Mouse (Mus musculus) lung, embryonic 14.5 days (tissue): ENCODE measurements around the gene Ugt2b37. TPM values are rescaled to one million over a fixed set of nuclear protein-coding genes. Genes with fewer than 3 reads are reported as not detected.
"Not testable (repeated sequence)": the region's sequence is repeated elsewhere in the genome, so short reads cannot be mapped to it uniquely, and the experiment has no call there.

Experiments used
- ATAC-seq: fragments of 200-750 bp; cut with Nextera tagmentation; 2 replicates; pipeline ENCODE4 v1.8.0; 2017; ENCODE audit warnings: mild to moderate bottlenecking, moderate TSS enrichment, moderate library complexity; ENCODE audit not compliant: insufficient read depth
- DNase-seq: peaks from one replicate; pipeline ENCODE4 v3.0.0-alpha.2; 2015
- H3K27ac ChIP-seq: fragments of 300-500 bp; sonication (generic); 2 replicates; pipeline ENCODE4 v1.5.1; 2014; ENCODE audit warnings: low read depth, mild to moderate bottlenecking, moderate library complexity
- H3K27me3 ChIP-seq: fragments of 300-500 bp; sonication (generic); 2 replicates; pipeline ENCODE4 v1.6.1; 2014; ENCODE audit warnings: low read length, control low read depth; ENCODE audit not compliant: insufficient read depth
- H3K36me3 ChIP-seq: fragments of 300-500 bp; sonication (generic); 2 replicates; pipeline ENCODE4 v1.6.1; 2014; ENCODE audit warnings: control low read depth; ENCODE audit not compliant: insufficient read depth
- H3K4me1 ChIP-seq: fragments of 300-500 bp; sonication (generic); 2 replicates; pipeline ENCODE4 v1.6.1; 2014; ENCODE audit warnings: antibody characterized with exemption, control low read depth; ENCODE audit not compliant: insufficient read depth
- H3K4me2 ChIP-seq: fragments of 300-500 bp; sonication (generic); 2 replicates; pipeline ENCODE4 v1.6.1; 2014; ENCODE audit warnings: mild to moderate bottlenecking
- H3K4me3 ChIP-seq: fragments of 300-500 bp; sonication (generic); 2 replicates; pipeline ENCODE4 v1.5.1; 2014; ENCODE audit warnings: low read depth, low read length
- H3K9ac ChIP-seq: fragments of 300-500 bp; sonication (generic); 2 replicates; pipeline ENCODE4 v1.6.1; 2014
- H3K9me3 ChIP-seq: fragments of 300-500 bp; sonication (generic); 2 replicates; pipeline ENCODE4 v1.6.1; 2016; ENCODE audit warnings: low read depth, low read length, control low read depth
- CTCF ChIP-seq: IDR thresholded peaks from 2 replicates; pipeline ENCODE4 v1.5.1; 2016; ENCODE audit warnings: antibody characterized with exemption, low read depth
- WGBS: fragments of 180-500 bp; shearing (Covaris S2); extraction: QIAGEN DNeasy Blood & Tissue Kit; methylation state at CpG from one replicate; pipeline ENCODE4 v1.1.7; 2014; 5-methylcytosine and 5-hydroxymethylcytosine counted together
- polyA plus RNA-seq: library from polyadenylated mRNA; unstranded; fragments of >200 nt; fragmentation: Nextera tagmentation; extraction: Ambion mirVana; gene quantifications from 2 replicates; pipeline ENCODE4 v1.2.1, GENCODE M21; 2014

Gene Ugt2b37
- not detected in 2 replicates for polyA plus RNA-seq

GRCm38 (mm10) chr5:87254676-87255075 is at the start of gene Ugt2b37:
Gene Ugt2b37, minus strand, starts transcription at chr5:87254804.
- 56% methylated on average over 3 of the region's 3 CpGs for WGBS
- ATAC-seq: not testable (repeated sequence)

GRCm38 (mm10) chr5:87286180-87286579 is 31.6 kb upstream of the Ugt2b37 start:
- not testable (repeated sequence) for H3K27me3 ChIP-seq, H3K27ac ChIP-seq, ATAC-seq, H3K9me3 ChIP-seq, H3K36me3 ChIP-seq, DNase-seq, H3K4me2 ChIP-seq, H3K4me1 ChIP-seq, H3K4me3 ChIP-seq, H3K9ac ChIP-seq
- WGBS: 78% methylated on average over 4 of the region's 4 CpGs

More at GRCm38 (mm10) chr5:87254676-87255075, at the start of gene Ugt2b37:
- H3K27me3 ChIP-seq, H3K27ac ChIP-seq, H3K36me3 ChIP-seq, H3K4me3 ChIP-seq, DNase-seq, H3K9ac ChIP-seq, H3K4me1 ChIP-seq, H3K4me2 ChIP-seq, H3K9me3 ChIP-seq: not testable (repeated sequence)

GRCm38 (mm10) chr5:87275986-87276385 is 21.4 kb upstream of the Ugt2b37 start:
- not testable (repeated sequence) for ATAC-seq, DNase-seq, H3K9me3 ChIP-seq, H3K9ac ChIP-seq, H3K4me1 ChIP-seq, H3K36me3 ChIP-seq, H3K27ac ChIP-seq, H3K27me3 ChIP-seq, H3K4me3 ChIP-seq, H3K4me2 ChIP-seq
- 84% methylated on average over 4 of the region's 4 CpGs for WGBS

- DNase-seq: no peak
- no peak for TF ChIP-seq CTCF
- no peaks in the 10 kb centered on the region for H3K9me3 ChIP-seq
- H3K9ac ChIP-seq: no peak overlapping the region
- H3K27ac ChIP-seq: no peak overlapping the region
- H3K27me3 ChIP-seq: no peaks in the 10 kb centered on the region
- H3K4me2 ChIP-seq: no peak overlapping the region
- 85% methylated on average over 6 of the region's 6 CpGs for WGBS
- no peak overlapping the region for H3K4me3 ChIP-seq
- H3K36me3 ChIP-seq: no peaks in the 10 kb centered on the region
- no peaks in the 10 kb centered on the region for H3K4me1 ChIP-seq
- ATAC-seq: no peak
Measured at GRCm38 (mm10) chr5:87275581-87275980, 21.0 kb upstream of the Ugt2b37 start.

GRCm38 (mm10) chr5:87255831-87256230 is 1.2 kb upstream of the Ugt2b37 start:
- H3K36me3 ChIP-seq: no peaks in the 10 kb centered on the region
- no peaks in the 10 kb centered on the region for H3K4me1 ChIP-seq
- no peaks in the 10 kb centered on the region for H3K27me3 ChIP-seq
- no peak overlapping the region for H3K27ac ChIP-seq
- no peaks in the 10 kb centered on the region for H3K9me3 ChIP-seq
- DNase-seq (no peak), ATAC-seq (no peak)
- 80% methylated on average over 3 of the region's 3 CpGs for WGBS
- H3K4me2 ChIP-seq: no peak overlapping the region
- TF ChIP-seq CTCF: no peak
- H3K4me3 ChIP-seq: no peak overlapping the region
- H3K9ac ChIP-seq: no peak overlapping the region

- ATAC-seq, H3K9me3 ChIP-seq, H3K27ac ChIP-seq, H3K36me3 ChIP-seq, H3K27me3 ChIP-seq, DNase-seq, H3K9ac ChIP-seq, H3K4me3 ChIP-seq, H3K4me2 ChIP-seq, H3K4me1 ChIP-seq: not testable (repeated sequence)
Measured at GRCm38 (mm10) chr5:87242140-87242539, 12.5 kb downstream of the Ugt2b37 start.

GRCm38 (mm10) chr5:87196430-87196829 is 58.2 kb downstream of the Ugt2b37 start:
- not testable (repeated sequence) for H3K27ac ChIP-seq, H3K4me1 ChIP-seq, H3K36me3 ChIP-seq, H3K27me3 ChIP-seq, H3K9ac ChIP-seq, H3K4me3 ChIP-seq, DNase-seq, ATAC-seq, H3K9me3 ChIP-seq, H3K4me2 ChIP-seq
- 43% methylated on average over 2 of the region's 2 CpGs for WGBS

Other genes starting within 250 kb of the Ugt2b37 start
- gene Ugt2b36, start 162.2 kb downstream of the Ugt2b37 start, polyA plus RNA-seq: not detected in 2 replicates
- gene Ugt2b5, start 114.5 kb downstream of the Ugt2b37 start, polyA plus RNA-seq: not detected in 2 replicates
- gene Ugt2a3, start 82.4 kb upstream of the Ugt2b37 start, polyA plus RNA-seq: not detected in 2 replicates
- not detected in 2 replicates for gene Ugt2b38, start 169.4 kb upstream of the Ugt2b37 start, polyA plus RNA-seq
- gene Ugt2a2, start 227.5 kb upstream of the Ugt2b37 start, polyA plus RNA-seq: not detected in 2 replicates
- not detected in 2 replicates for gene Gm43638, start 232.0 kb upstream of the Ugt2b37 start, polyA plus RNA-seq
- not detected in 2 replicates for gene Ugt2a1, start 236.1 kb upstream of the Ugt2b37 start, polyA plus RNA-seq